Mouse (Mus musculus) lung, postnatal 0 days (tissue): ENCODE measurements around the gene Olfr141.

Experiments used
- CTCF ChIP-seq: IDR thresholded peaks from 2 replicates; pipeline ENCODE4 v1.5.1; 2016; ENCODE audit warnings: antibody characterized with exemption, mild to moderate bottlenecking
- EP300 ChIP-seq: IDR thresholded peaks from 2 replicates; pipeline ENCODE4 v1.6.1; 2016; ENCODE audit warnings: antibody characterized with exemption, mild to moderate bottlenecking, control low read depth

DNA sequence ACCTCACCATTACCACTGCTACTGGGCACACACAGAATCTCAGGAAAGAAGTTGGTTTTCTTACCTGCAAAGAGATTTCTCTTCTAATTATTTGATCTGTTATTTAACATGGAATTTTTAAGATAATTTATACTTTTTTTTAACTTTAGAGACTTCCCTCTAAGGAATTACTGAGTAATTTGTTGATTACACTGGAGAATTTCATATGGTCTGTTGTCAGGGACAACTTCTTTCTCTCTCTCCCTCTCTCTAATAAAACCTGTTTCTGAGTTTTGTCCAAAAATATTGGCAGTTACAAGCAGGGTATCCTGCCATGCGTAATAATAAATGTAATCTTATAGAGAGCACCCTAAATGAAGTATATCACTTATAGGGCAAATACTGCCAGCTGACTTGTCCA, 50.9 kb downstream of the Olfr141 start, which contains the start of gene Olfr1090:
- no peak for TF ChIP-seq CTCF
- TF ChIP-seq EP300, result no peak
